9 mouse cellular contexts compared by ENCODE assay signal in the genomic region with DNA sequence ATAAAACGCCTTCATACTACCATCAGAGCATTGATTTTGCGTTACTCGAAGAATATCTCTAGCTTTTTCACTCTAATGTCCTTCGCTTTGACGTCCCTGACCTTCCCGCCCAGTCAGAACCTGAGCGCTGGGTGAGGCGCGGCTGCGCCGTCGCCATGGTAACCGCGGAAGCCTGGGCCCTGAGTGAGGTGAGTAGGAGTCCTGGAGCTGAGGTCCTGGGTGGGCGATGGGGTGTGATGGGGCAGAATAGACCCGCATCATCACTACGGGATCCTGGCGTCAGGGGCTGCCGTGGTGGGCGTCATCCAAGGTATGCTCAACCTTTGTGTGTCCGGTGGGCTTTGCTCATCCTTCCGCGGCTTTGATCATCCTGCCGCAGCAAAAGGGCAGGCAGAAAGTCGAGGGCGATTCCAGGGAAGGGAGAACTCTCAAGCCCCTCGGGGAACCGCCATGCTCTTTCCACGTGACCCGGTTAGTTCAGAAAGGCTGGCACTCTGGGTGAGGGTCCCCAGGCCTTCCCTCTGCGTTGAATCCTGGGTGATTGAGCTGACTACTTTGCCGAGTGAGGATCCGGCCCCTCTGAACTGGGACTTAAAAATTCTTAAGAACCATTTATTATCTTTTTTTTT. TPM values are rescaled to one million over a fixed set of nuclear protein-coding genes. Genes with fewer than 3 reads are reported as not detected.
A peak's percentile ranks its signal among the peaks of the same experiment; 100 is the strongest.
DNase-seq lines count a peak whose midpoint lies in the region; ATAC-seq and TF ChIP-seq lines count a peak whose summit lies in the region.
"Had no signal": no experiment of that assay in that cellular context is flagged by ENCODE, and none has a peak within 500 bp of the region (broad histone marks: within the 10 kb centered on the region; RNA-seq: fewer than 3 reads in every experiment).

Ankrd45 (plus strand) TSS at position 161 of the 629 bp plus-strand sequence.

- no peaks in the 10 kb centered on the region for H3K36me3 ChIP-seq in ES-Bruce4 (ENCODE audit: control insufficient read depth, insufficient read depth, low read length, poor library complexity, severe bottlenecking)
- H3K36me3 ChIP-seq in forebrain, embryonic 11.5 days (ENCODE audit: control insufficient read depth, insufficient read depth, low read length) = no peaks in the 10 kb centered on the region
- H3K36me3 ChIP-seq in hindbrain, embryonic 12.5 days = no peaks in the 10 kb centered on the region
- no peaks in the 10 kb centered on the region for H3K36me3 ChIP-seq in lung, postnatal 0 days (ENCODE audit: insufficient read depth, low read length)

- peak within 1 kb of the TSS; percentile 86 for H3K4me3 ChIP-seq in ES-Bruce4 (ENCODE audit: low read depth, low read length)
- peak within 1 kb of the TSS; percentile 43 for H3K4me3 ChIP-seq in forebrain, embryonic 11.5 days (ENCODE audit: low read depth, low read length)
- H3K4me3 ChIP-seq in hindbrain, embryonic 12.5 days = peak within 1 kb of the TSS; percentile 44
- H3K4me3 ChIP-seq in lung, postnatal 0 days (ENCODE audit: low read depth, low read length) = peak within 1 kb of the TSS; percentile 16; the same call in 1 of the 2 replicates

- WGBS in forebrain, embryonic 11.5 days = 5% methylated on average over 33 of the region's 33 CpGs
- WGBS in hindbrain, embryonic 12.5 days = 5% methylated on average over 33 of the region's 33 CpGs
- WGBS in lung, postnatal 0 days = 6% methylated on average over 33 of the region's 33 CpGs

- peak; percentile 95 for ATAC-seq in forebrain, embryonic 11.5 days (replicated peaks; ENCODE audit: low FRiP score)
- peak; percentile 97 for ATAC-seq in hindbrain, embryonic 12.5 days (ENCODE audit: low FRiP score)
- no peak for ATAC-seq in lung, postnatal 0 days

- TF ChIP-seq POLR2A in ES-Bruce4 (IDR thresholded peaks at IDR 0.05; ENCODE audit: insufficient read depth, low read length) = no peak
- TF ChIP-seq POLR2A in brain, embryonic 14.5 days (IDR thresholded peaks at IDR 0.05; ENCODE audit: borderline replicate concordance, extremely low read depth, insufficient read depth, insufficient read length, poor library complexity, severe bottlenecking) = no peak

- intact Hi-C loops in gastrocnemius, postnatal 36 days (cut with DNase I) = no loop called here

- H3K9me3 ChIP-seq in ES-Bruce4 (replicated peaks; ENCODE audit: control insufficient read depth, insufficient read depth, low read length, poor library complexity, severe bottlenecking) = peaks cover 19% of the 10 kb centered on the region
- no peaks in the 10 kb centered on the region for H3K9me3 ChIP-seq in forebrain, embryonic 11.5 days (ENCODE audit: control insufficient read depth, low read length)
- H3K9me3 ChIP-seq in hindbrain, embryonic 12.5 days (replicated peaks) = no peaks in the 10 kb centered on the region
- no peaks in the 10 kb centered on the region for H3K9me3 ChIP-seq in lung, postnatal 0 days (ENCODE audit: low read length)

- no peak for TF ChIP-seq EP300 in ES-Bruce4 (IDR thresholded peaks at IDR 0.05; ENCODE audit: insufficient read depth, low read depth, low read length)
- no peak for TF ChIP-seq EP300 in lung, postnatal 0 days (IDR thresholded peaks at IDR 0.05)

- peak within 1 kb of the TSS; percentile 75 for H3K4me2 ChIP-seq in forebrain, embryonic 11.5 days (ENCODE audit: low read depth, low read length, severe bottlenecking)
- peak within 1 kb of the TSS; percentile 87 for H3K4me2 ChIP-seq in hindbrain, embryonic 12.5 days (replicated peaks)
- peak within 1 kb of the TSS; percentile 41 for H3K4me2 ChIP-seq in lung, postnatal 0 days (replicated peaks; ENCODE audit: low read depth, low read length)

- TF ChIP-seq CTCF in ES-Bruce4 (IDR thresholded peaks at IDR 0.05; ENCODE audit: low read depth, low read length) = no peak
- no peak for TF ChIP-seq CTCF in brain, embryonic 14.5 days (IDR thresholded peaks at IDR 0.05; ENCODE audit: borderline replicate concordance, extremely low read depth, insufficient read depth, insufficient read length)
- TF ChIP-seq CTCF in lung, postnatal 0 days (IDR thresholded peaks at IDR 0.05) = no peak

- DNase-seq in brain, embryonic 14.5 days (ENCODE audit: low read depth) = peak; percentile 79
- peak; percentile 82 for DNase-seq in forebrain, embryonic 11.5 days (ENCODE audit: low spot score)
- peak; percentile 45 to 55 for DNase-seq in layer of hippocampus, postnatal 14 days (ENCODE audit: low spot score in 2 of 2)
- peak; percentile 31 for DNase-seq in lung, postnatal 0 days (ENCODE audit: low spot score)
- peak; percentile 72 to 78 for DNase-seq in right cerebral cortex, adult 2 months (ENCODE audit: low spot score in 2 of 2)
- no peak for DNase-seq in gastrocnemius, postnatal 36 days

- peak within 1 kb of the TSS; percentile 59 for H3K9ac ChIP-seq in ES-Bruce4 (ENCODE audit: low read depth, poor library complexity, severe bottlenecking)
- peak within 1 kb of the TSS; percentile 60 for H3K9ac ChIP-seq in forebrain, embryonic 11.5 days (ENCODE audit: low read length)
- peak within 1 kb of the TSS; percentile 60 for H3K9ac ChIP-seq in hindbrain, embryonic 12.5 days
- no peak within 1 kb of the TSS for H3K9ac ChIP-seq in lung, postnatal 0 days (replicated peaks; ENCODE audit: low read depth)

- H3K27ac ChIP-seq in ES-Bruce4 (ENCODE audit: insufficient read depth, low read length) = no peak within 1 kb of the TSS
- H3K27ac ChIP-seq in forebrain, embryonic 11.5 days (ENCODE audit: low read depth, low read length) = no peak within 1 kb of the TSS
- H3K27ac ChIP-seq in hindbrain, embryonic 12.5 days = no peak within 1 kb of the TSS
- H3K27ac ChIP-seq in lung, postnatal 0 days (ENCODE audit: low read length) = no peak within 1 kb of the TSS

- no peaks in the 10 kb centered on the region for H3K4me1 ChIP-seq in ES-Bruce4 (ENCODE audit: control insufficient read depth, insufficient read depth, low read length)
- H3K4me1 ChIP-seq in forebrain, embryonic 11.5 days (replicated peaks; ENCODE audit: control insufficient read depth, insufficient read depth, low read length) = peaks cover 3% of the 10 kb centered on the region; the same call in 1 of the 2 replicates
- H3K4me1 ChIP-seq in hindbrain, embryonic 12.5 days = peaks cover 6% of the 10 kb centered on the region; the same call in 1 of the 2 replicates
- no peaks in the 10 kb centered on the region; the same call in 1 of the 2 replicates for H3K4me1 ChIP-seq in lung, postnatal 0 days (ENCODE audit: insufficient read depth, low read depth, low read length)

- no peaks in the 10 kb centered on the region for H3K27me3 ChIP-seq in ES-Bruce4 (ENCODE audit: control insufficient read depth, insufficient read depth, low read length, poor library complexity, severe bottlenecking)
- no peaks in the 10 kb centered on the region for H3K27me3 ChIP-seq in forebrain, embryonic 11.5 days (ENCODE audit: control insufficient read depth, insufficient read depth, low read length)
- no peaks in the 10 kb centered on the region for H3K27me3 ChIP-seq in hindbrain, embryonic 12.5 days
- no peaks in the 10 kb centered on the region for H3K27me3 ChIP-seq in lung, postnatal 0 days (replicated peaks; ENCODE audit: insufficient read depth, low read length)

RNA-seq across cellular contexts. Expression of gene Ankrd45, which starts in this region (rescaled TPM):
- polyA plus RNA-seq in ES-Bruce4 (2011; ENCODE audit: insufficient read depth, insufficient read length, low read depth, missing spikeins) = 3.1 and 3.3 TPM in 2 replicates
- 15.8 and 15.9 TPM in 2 replicates for polyA plus RNA-seq in brain, embryonic 14.5 days (2012; rRNA removed)
- polyA plus RNA-seq in forebrain, embryonic 11.5 days (2014; fragmentation: Nextera tagmentation; extraction: Ambion mirVana) = 8.0 and 8.5 TPM in 2 replicates
- 6.4 and 8.2 TPM in 2 replicates for polyA plus RNA-seq in hindbrain, embryonic 12.5 days (2016; fragmentation: Nextera tagmentation; extraction: Ambion mirVana)
- total RNA-seq in layer of hippocampus, postnatal 14 days (2021) = 10 to 100 TPM; 29.3 to 31.4 TPM
- 1.3 and 2.2 TPM in 2 replicates for polyA plus RNA-seq in lung, postnatal 0 days (2015; fragmentation: Nextera tagmentation; extraction: Ambion mirVana)
- not detected for total RNA-seq in gastrocnemius, postnatal 36 days (2021)
- polyA plus RNA-seq: spleen, adult 2 months had no signal

Comparison
In these comparisons a context has a peak if more than half of its experiments do, and no peak if none do; other contexts are left out.
1. RNA of gene Ankrd45 (total RNA-seq): 29.3 to 31.4 TPM in layer of hippocampus, postnatal 14 days; not detected in gastrocnemius, postnatal 36 days; every median in the first group is over 10 times any median in the second.
2. H3K4me3 ChIP-seq: peak in every context shown above with its lines; median percentile 86 in ES-Bruce4; 44 in hindbrain, embryonic 12.5 days; 43 in forebrain, embryonic 11.5 days; 16 in lung, postnatal 0 days.
3. DNase-seq: peak in brain, embryonic 14.5 days (single experiment), forebrain, embryonic 11.5 days (single experiment), layer of hippocampus, postnatal 14 days (2 of 2), lung, postnatal 0 days (single experiment) and right cerebral cortex, adult 2 months (2 of 2); none in gastrocnemius, postnatal 36 days (0 of 2).
4. Peak in every context shown above with its lines, with median percentiles within 50 percentile points of each other: H3K4me2 ChIP-seq.